Comparison of ENCODE assay signal across 22 mouse cellular contexts in genomic region chr2:37781421-37781820, GRCm38 (mm10). TPM values are rescaled to one million over a fixed set of nuclear protein-coding genes. Genes with fewer than 3 reads are reported as not detected.
DNase-seq lines count a peak whose midpoint lies in the region; ATAC-seq lines count a peak whose summit lies in the region.
"Had no signal": no experiment of that assay in that cellular context is flagged by ENCODE, and none has a peak within 500 bp of the region (broad histone marks: within the 10 kb centered on the region; RNA-seq: fewer than 3 reads in every experiment).

No protein-coding gene starts in this region.

- 4% methylated on average over 3 of the region's 3 CpGs for WGBS in heart, embryonic 12.5 days
- WGBS in kidney, embryonic 15.5 days = 30% methylated on average over 3 of the region's 3 CpGs
- 29% methylated on average over 3 of the region's 3 CpGs for WGBS in kidney, embryonic 14.5 days

- intact Hi-C loops in heart, postnatal 10 days (cut with DNase I) = no loop called here

- H3K27me3 ChIP-seq in heart, embryonic 12.5 days (replicated peaks) = peaks cover 10% of the 10 kb centered on the region; the same call in 1 of the 2 replicates
- peaks cover 24% of the 10 kb centered on the region for H3K27me3 ChIP-seq in kidney, embryonic 15.5 days
- H3K27me3 ChIP-seq in kidney, embryonic 14.5 days (ENCODE audit: control insufficient read depth, insufficient read depth, low read length) = peaks cover 10% of the 10 kb centered on the region

- 0 out of 2 replicates have a peak overlapping the region, but pooled peaks have one; percentile 61 for H3K4me2 ChIP-seq in heart, embryonic 12.5 days
- H3K4me2 ChIP-seq in kidney, embryonic 15.5 days = no peak overlapping the region
- no peak overlapping the region for H3K4me2 ChIP-seq in kidney, embryonic 14.5 days (replicated peaks; ENCODE audit: low read depth, low read length)

- H3K4me3 ChIP-seq in heart, embryonic 12.5 days = no peak overlapping the region
- H3K4me3 ChIP-seq in kidney, embryonic 15.5 days (replicated peaks) = no peak overlapping the region
- no peak overlapping the region for H3K4me3 ChIP-seq in kidney, embryonic 14.5 days (ENCODE audit: low read length)
- H3K4me3 ChIP-seq: stomach, embryonic 15.5 days had no signal

- H3K4me1 ChIP-seq in heart, embryonic 12.5 days (replicated peaks) = peaks cover 70% of the 10 kb centered on the region
- H3K4me1 ChIP-seq in kidney, embryonic 15.5 days = peaks cover 73% of the 10 kb centered on the region
- peaks cover 38% of the 10 kb centered on the region for H3K4me1 ChIP-seq in kidney, embryonic 14.5 days (ENCODE audit: control insufficient read depth, insufficient read depth, low read length)

- ATAC-seq in heart, embryonic 12.5 days (ENCODE audit: insufficient number of reproducible peaks, low FRiP score) = no peak
- no peak for ATAC-seq in kidney, embryonic 15.5 days (replicated peaks; ENCODE audit: low FRiP score)
- no peak for ATAC-seq in kidney, embryonic 14.5 days (ENCODE audit: low FRiP score, low TSS enrichment)
- ATAC-seq: hindbrain, postnatal 0 days; lung, postnatal 0 days had no signal

- peak; percentile 57 for DNase-seq in embryo, embryonic 10 days (ENCODE audit: low spot score)
- no peak for DNase-seq in embryo, embryonic 9.5 days (ENCODE audit: extremely low spot score)
- DNase-seq in heart, postnatal 10 days = no peak
- DNase-seq in yolk sac, embryonic 10.5 days (ENCODE audit: low spot score) = peak; percentile 66
- no peak for DNase-seq in testis, postnatal 14 days (ENCODE audit: low spot score)
- DNase-seq: adrenal gland, postnatal 10 days; cerebellum, adult 8-10 months; gastrocnemius, postnatal 36 days; kidney, adult 2 months; kidney, postnatal 14 days; thymus, adult 2 months; thymus, postnatal 4 days had no signal

- peak overlapping the region; percentile 70 for H3K27ac ChIP-seq in heart, embryonic 12.5 days (ENCODE audit: poor library complexity, severe bottlenecking)
- 0 out of 2 replicates have a peak overlapping the region, but pooled peaks have one; percentile 7 for H3K27ac ChIP-seq in kidney, embryonic 15.5 days
- H3K27ac ChIP-seq in kidney, embryonic 14.5 days (ENCODE audit: low read depth, low read length) = no peak overlapping the region; the same call in 1 of the 2 replicates
- H3K27ac ChIP-seq: macrophage; stomach, embryonic 15.5 days had no signal

- no peaks in the 10 kb centered on the region for H3K36me3 ChIP-seq in heart, embryonic 12.5 days
- H3K36me3 ChIP-seq in kidney, embryonic 15.5 days = no peaks in the 10 kb centered on the region
- H3K36me3 ChIP-seq in kidney, embryonic 14.5 days (ENCODE audit: control insufficient read depth, insufficient read depth, low read length) = no peaks in the 10 kb centered on the region
- H3K36me3 ChIP-seq: stomach, embryonic 15.5 days had no signal

- no peak overlapping the region for H3K9ac ChIP-seq in heart, embryonic 12.5 days
- H3K9ac ChIP-seq in kidney, embryonic 15.5 days = no peak overlapping the region
- no peak overlapping the region for H3K9ac ChIP-seq in kidney, embryonic 14.5 days (ENCODE audit: low read depth, low read length)
- H3K9ac ChIP-seq: stomach, embryonic 15.5 days had no signal

- no peaks in the 10 kb centered on the region for H3K9me3 ChIP-seq in heart, embryonic 12.5 days (replicated peaks)
- no peaks in the 10 kb centered on the region for H3K9me3 ChIP-seq in kidney, embryonic 15.5 days (replicated peaks)
- no peaks in the 10 kb centered on the region for H3K9me3 ChIP-seq in kidney, embryonic 14.5 days (ENCODE audit: control insufficient read depth, low read length)
- H3K9me3 ChIP-seq: stomach, embryonic 15.5 days had no signal

RNA-seq across cellular contexts. Expression of gene Crb2, which starts 5.4 kb away (rescaled TPM):
- polyA plus RNA-seq in heart, embryonic 12.5 days (2016; fragmentation: Nextera tagmentation; extraction: Ambion mirVana) = 7.6 and 9.1 TPM in 2 replicates
- 1 to 10 TPM in 1 of 2 experiments, under 1 TPM in 1; 0.96 to 1.7 TPM for total RNA-seq in heart, postnatal 10 days (2021)
- polyA plus RNA-seq in kidney, embryonic 15.5 days (2015; fragmentation: Nextera tagmentation; extraction: Ambion mirVana) = 3.4 and 4.1 TPM in 2 replicates
- 2.2 and 3.2 TPM in 2 replicates for polyA plus RNA-seq in kidney, embryonic 14.5 days (2014; fragmentation: Nextera tagmentation; extraction: Ambion mirVana)
- total RNA-seq: hematopoietic stem cell, adult 5-6 weeks; liver, adult 2 months; neutrophil, adult 5-6 weeks had no signal
- polyA plus RNA-seq: macrophage had no signal

Comparison
In these comparisons a context has a peak if more than half of its experiments do, and no peak if none do; other contexts are left out.
1. DNase-seq: peak in embryo, embryonic 10 days (single experiment) and yolk sac, embryonic 10.5 days (single experiment); none in embryo, embryonic 9.5 days (single experiment), heart, postnatal 10 days (0 of 2) and testis, postnatal 14 days (single experiment).